Mouse (Mus musculus): ENCODE results near the gene Krtap28-10.

GRCm38 (mm10) chr1:83064851-83065250 lies 22.6 kb upstream of the Krtap28-10 start:
- TF ChIP-seq CTCF (IDR thresholded peaks at IDR 0.05; ENCODE audit: borderline replicate concordance, control insufficient read depth, extremely low read depth, insufficient read depth, low read length, poor library complexity) (no peak), POLR2A (IDR thresholded peaks at IDR 0.05; ENCODE audit: control insufficient read depth, extremely low read depth, insufficient read depth, low read length, poor library complexity) (no peak)

Data from thymus, adult 2 months (tissue).